Mouse (Mus musculus) bone marrow, adult 2 months (tissue): ENCODE measurements around the gene Cd52. TPM values are rescaled to one million over a fixed set of nuclear protein-coding genes. Genes with fewer than 3 reads are reported as not detected.
"Not testable (repeated sequence)": the region's sequence is repeated elsewhere in the genome, so short reads cannot be mapped to it uniquely, and the experiment has no call there.

ENCODE experiments used
- H3K27ac ChIP-seq: fragments of 200-500 bp; 2 replicates; pipeline ENCODE4 v1.5.1; 2012; ENCODE audit warnings: low read depth, mild to moderate bottlenecking, control low read depth, inconsistent platforms, low read length; ENCODE audit not compliant: control insufficient read depth, poor library complexity, insufficient read depth
- H3K4me1 ChIP-seq: fragments of 200-500 bp; 2 replicates; pipeline ENCODE4 v1.6.1; 2011; ENCODE audit warnings: low read length; ENCODE audit not compliant: control insufficient read depth, insufficient read depth
- H3K4me3 ChIP-seq: fragments of 200-500 bp; replicated peaks from 2 replicates; pipeline ENCODE3; 2011; ENCODE audit warnings: mild to moderate bottlenecking, low read depth, low read length, control low read depth; ENCODE audit not compliant: control insufficient read depth
- CTCF ChIP-seq: fragments of 200-500 bp; IDR thresholded peaks from 2 replicates; pipeline ENCODE4 v1.5.1; 2011; ENCODE audit warnings: low read length, control low read depth; ENCODE audit not compliant: control insufficient read depth, insufficient read depth
- POLR2A ChIP-seq: fragments of 200-500 bp; IDR thresholded peaks from 2 replicates; pipeline ENCODE4 v1.6.1; 2011; ENCODE audit warnings: low read depth, mild to moderate bottlenecking, control low read depth, low read length, borderline replicate concordance; ENCODE audit not compliant: control insufficient read depth
- WGBS: fragments of 180-500 bp; shearing (Covaris S2); methylation state at CpG from one replicate; pipeline ENCODE4 v1.1.7; 2018; 5-methylcytosine and 5-hydroxymethylcytosine counted together
- polyA plus RNA-seq: library from polyadenylated mRNA; stranded (reverse); fragments of >200 nt; gene quantifications from 2 replicates; pipeline ENCODE4 v1.2.4, GENCODE M21; 2011; ENCODE audit warnings: low replicate concordance; ENCODE audit not compliant: missing spikeins, insufficient read depth, insufficient read length

Gene Cd52
- 270 and 801 TPM in 2 replicates for polyA plus RNA-seq

GRCm38 (mm10) chr4:134094923-134095547 lies at the start of gene Cd52:
Gene Cd52 (minus strand): TSS chr4:134095082.
- H3K4me3 ChIP-seq = peak within 1 kb of the TSS; percentile 91
- peak within 1 kb of the TSS; percentile 91 for H3K27ac ChIP-seq
- peaks cover 5% of the 10 kb centered on the region for H3K4me1 ChIP-seq
- WGBS = 7% methylated on average over 3 of the region's 3 CpGs
- TF ChIP-seq POLR2A (peak; percentile 41; the same call in 1 of the 2 replicates), CTCF (no peak)

- H3K4me3 ChIP-seq, H3K4me1 ChIP-seq, H3K27ac ChIP-seq: not testable (repeated sequence)
- WGBS = 86% methylated on average over 5 of the region's 5 CpGs
Observed at GRCm38 (mm10) chr4:134144297-134144696, 49.4 kb upstream of the Cd52 start.

GRCm38 (mm10) chr4:134138857-134139256 lies 44.0 kb upstream of the Cd52 start:
- no peaks in the 10 kb centered on the region for H3K4me1 ChIP-seq
- WGBS = 89% methylated on average over 2 of the region's 2 CpGs
- TF ChIP-seq POLR2A = no peak
- TF ChIP-seq CTCF = peak; percentile 14; the same call in 1 of the 2 replicates
- no peak overlapping the region for H3K27ac ChIP-seq
- H3K4me3 ChIP-seq = no peak overlapping the region

GRCm38 (mm10) chr4:134136280-134136926 lies 41.5 kb upstream of the Cd52 start:
- Histone ChIP-seq H3K4me1 (no peaks in the 10 kb centered on the region), H3K4me3 (no peak overlapping the region), H3K27ac (no peak overlapping the region)
- 65% methylated on average over 3 of the region's 3 CpGs for WGBS
- no peak for TF ChIP-seq CTCF
- TF ChIP-seq POLR2A = no peak

- no peak for TF ChIP-seq POLR2A
- TF ChIP-seq CTCF = no peak
- peaks cover 2% of the 10 kb centered on the region; the same call in 1 of the 2 replicates for H3K4me1 ChIP-seq
- H3K4me3 ChIP-seq = no peak overlapping the region
- H3K27ac ChIP-seq = no peak overlapping the region
- 74% methylated on average over 8 of the region's 8 CpGs for WGBS
Observed at GRCm38 (mm10) chr4:134132519-134133095, 37.7 kb upstream of the Cd52 start.

GRCm38 (mm10) chr4:134132117-134132516 lies 37.2 kb upstream of the Cd52 start:
- 79% methylated on average over 3 of the region's 3 CpGs for WGBS
- Histone ChIP-seq H3K4me3 (no peak overlapping the region), H3K27ac (no peak overlapping the region), H3K4me1 (peaks cover 3% of the 10 kb centered on the region)
- no peak for TF ChIP-seq POLR2A
- no peak for TF ChIP-seq CTCF

GRCm38 (mm10) chr4:134129482-134129881 lies 34.6 kb upstream of the Cd52 start:
- Histone ChIP-seq H3K4me3 (no peak overlapping the region), H3K27ac (peak overlapping the region; percentile 93), H3K4me1 (peaks cover 4% of the 10 kb centered on the region)
- no peak for TF ChIP-seq CTCF
- 0 out of 2 replicates have a peak, but pooled peaks have one; percentile 8 for TF ChIP-seq POLR2A
- WGBS = 2% methylated on average over 6 of the region's 6 CpGs

GRCm38 (mm10) chr4:134128983-134129362 lies 34.1 kb upstream of the Cd52 start:
- TF ChIP-seq CTCF (no peak), POLR2A (no peak)
- peaks cover 4% of the 10 kb centered on the region for H3K4me1 ChIP-seq
- peak overlapping the region; percentile 89 for H3K4me3 ChIP-seq
- peak overlapping the region; percentile 93 for H3K27ac ChIP-seq
- 1% methylated on average over 14 of the region's 14 CpGs for WGBS
